Comparison of ENCODE assay signal across 38 mouse cellular contexts in genomic region chr4:101002961-101003360, GRCm38 (mm10). TPM values are rescaled to one million over a fixed set of nuclear protein-coding genes. Genes with fewer than 3 reads are reported as not detected.
DNase-seq lines count a peak whose midpoint lies in the region; ATAC-seq and TF ChIP-seq lines count a peak whose summit lies in the region.
"Had no signal": no experiment of that assay in that cellular context is flagged by ENCODE, and none has a peak within 500 bp of the region (broad histone marks: within the 10 kb centered on the region; RNA-seq: fewer than 3 reads in every experiment).

No protein-coding gene starts in this region.

- H3K9ac ChIP-seq in ES-Bruce4 (ENCODE audit: low read depth, poor library complexity, severe bottlenecking): no peak overlapping the region
- H3K9ac ChIP-seq in forebrain, postnatal 0 days: no peak overlapping the region
- H3K9ac ChIP-seq: forebrain, embryonic 13.5 days; heart, embryonic 12.5 days; liver, embryonic 14.5 days; midbrain, embryonic 13.5 days had no signal

- H3K4me3 ChIP-seq in ES-Bruce4 (ENCODE audit: low read depth, low read length): peak overlapping the region; percentile 15
- no peak overlapping the region for H3K4me3 ChIP-seq in forebrain, postnatal 0 days (ENCODE audit: low read depth, low read length)
- H3K4me3 ChIP-seq: forebrain, embryonic 13.5 days; heart, embryonic 12.5 days; midbrain, embryonic 13.5 days had no signal

- no peak for TF ChIP-seq EP300 in ES-Bruce4 (IDR thresholded peaks at IDR 0.05; ENCODE audit: insufficient read depth, low read depth, low read length)

- H3K4me2 ChIP-seq in forebrain, postnatal 0 days (ENCODE audit: low read depth): no peak overlapping the region
- H3K4me2 ChIP-seq: forebrain, embryonic 13.5 days; heart, embryonic 12.5 days; midbrain, embryonic 13.5 days had no signal

- no peaks in the 10 kb centered on the region for H3K27me3 ChIP-seq in ES-Bruce4 (ENCODE audit: control insufficient read depth, insufficient read depth, low read length, poor library complexity, severe bottlenecking)
- no peaks in the 10 kb centered on the region for H3K27me3 ChIP-seq in forebrain, postnatal 0 days (ENCODE audit: insufficient read depth, low read length)
- H3K27me3 ChIP-seq: forebrain, embryonic 13.5 days; heart, embryonic 12.5 days; midbrain, embryonic 13.5 days had no signal

- H3K36me3 ChIP-seq in ES-Bruce4 (ENCODE audit: control insufficient read depth, insufficient read depth, low read length, poor library complexity, severe bottlenecking): no peaks in the 10 kb centered on the region
- peaks cover 2% of the 10 kb centered on the region; the same call in 1 of the 2 replicates for H3K36me3 ChIP-seq in forebrain, postnatal 0 days (ENCODE audit: insufficient read depth)

- TF ChIP-seq POLR2A in ES-Bruce4 (IDR thresholded peaks at IDR 0.05; ENCODE audit: insufficient read depth, low read length): no peak

- no peak overlapping the region for H3K27ac ChIP-seq in ES-Bruce4 (ENCODE audit: insufficient read depth, low read length)
- no peak overlapping the region for H3K27ac ChIP-seq in forebrain, postnatal 0 days (ENCODE audit: low read depth, low read length)
- H3K27ac ChIP-seq: forebrain, embryonic 13.5 days; kidney, postnatal 0 days; liver, embryonic 14.5 days; midbrain, embryonic 13.5 days had no signal

- H3K4me1 ChIP-seq in ES-Bruce4 (ENCODE audit: control insufficient read depth, insufficient read depth, low read length): no peaks in the 10 kb centered on the region
- no peaks in the 10 kb centered on the region for H3K4me1 ChIP-seq in forebrain, postnatal 0 days (ENCODE audit: insufficient read depth)
- H3K4me1 ChIP-seq: heart, embryonic 12.5 days had no signal

- H3K9me3 ChIP-seq in ES-Bruce4 (replicated peaks; ENCODE audit: control insufficient read depth, insufficient read depth, low read length, poor library complexity, severe bottlenecking): no peaks in the 10 kb centered on the region
- no peaks in the 10 kb centered on the region for H3K9me3 ChIP-seq in forebrain, postnatal 0 days (ENCODE audit: low read length)
- H3K9me3 ChIP-seq: forebrain, embryonic 13.5 days; G1E; heart, embryonic 12.5 days; midbrain, embryonic 13.5 days had no signal

- WGBS in forebrain, postnatal 0 days: 93% methylated on average over 16 of the region's 16 CpGs

- ATAC-seq in forebrain, postnatal 0 days: no peak
- ATAC-seq: forebrain, embryonic 13.5 days; hindbrain, embryonic 16.5 days; intestine, embryonic 16.5 days; midbrain, embryonic 13.5 days had no signal

- no peak for TF ChIP-seq CTCF in ES-Bruce4 (IDR thresholded peaks at IDR 0.05; ENCODE audit: low read depth, low read length)
- TF ChIP-seq CTCF in forebrain, postnatal 0 days (IDR thresholded peaks at IDR 0.05; ENCODE audit: low read depth): no peak

- DNase-seq in heart, adult 11 months: peak; percentile 81
- no peak for DNase-seq in heart, adult 9 months (ENCODE audit: low spot score in 2 of 2)
- DNase-seq in lung, postnatal 10 days: peak; percentile 28
- DNase-seq in lung, postnatal 14 days: no peak
- DNase-seq in ZHBTc4 (ENCODE audit: low read depth, low spot score): peak; percentile 58
- no peak for DNase-seq in forebrain, postnatal 0 days
- DNase-seq: adrenal gland, postnatal 14 days; cerebellum, adult 11-12 months; cerebellum, postnatal 10 days; gastrocnemius, postnatal 14 days; kidney, adult 8-10 months; kidney, postnatal 4 days; left cerebral cortex, postnatal 4 days; liver; lung, adult 2 months; retina, postnatal 1 day; right cerebral cortex, postnatal 14 days; thymus, postnatal 36 days had no signal

RNA-seq across cellular contexts. Expression of gene Gm10577, which starts 17.5 kb away (rescaled TPM):
- not detected in 2 replicates for polyA plus RNA-seq in ES-Bruce4 (2011; ENCODE audit: insufficient read depth, insufficient read length, low read depth, missing spikeins)
- not detected in 2 replicates for total RNA-seq in forebrain, postnatal 0 days (2014; rRNA removed)
- polyA plus RNA-seq in forebrain, postnatal 0 days (2015; fragmentation: Nextera tagmentation; extraction: Ambion mirVana): not detected in 2 replicates
- total RNA-seq: adrenal gland, postnatal 14 days; common myeloid progenitor, adult 5-6 weeks; G1E; gastrocnemius, postnatal 14 days; granulocyte monocyte progenitor cell, adult 5-6 weeks; hematopoietic stem cell, adult 5-6 weeks; layer of hippocampus, adult 8-10 months; layer of hippocampus, postnatal 25 days; left cerebral cortex, postnatal 4 days; megakaryocyte progenitor cell, adult 5-6 weeks; monocyte, adult 5-6 weeks had no signal
- polyA plus RNA-seq: forebrain, embryonic 13.5 days; G1E; heart, embryonic 12.5 days; heart, postnatal 0 days; hindbrain, embryonic 16.5 days; intestine, embryonic 16.5 days; kidney, postnatal 0 days; liver, embryonic 14.5 days; lung, adult 2 months; midbrain, embryonic 13.5 days; neural tube, embryonic 14.5 days; small intestine, adult 2 months; stomach, embryonic 14.5 days had no signal

Comparison
In these comparisons a context has a peak if more than half of its experiments do, and no peak if none do; other contexts are left out.
1. DNase-seq: peak in heart, adult 11 months (single experiment), lung, postnatal 10 days (single experiment) and ZHBTc4 (single experiment); none in heart, adult 9 months (0 of 2), lung, postnatal 14 days (single experiment) and forebrain, postnatal 0 days (single experiment).